Mouse (Mus musculus): Measurements from ENCODE around the gene Gpr157. TPM values are rescaled to one million over a fixed set of nuclear protein-coding genes. Genes with fewer than 3 reads are reported as not detected.

Gpr157 gene
- polyA plus RNA-seq, 1 experiment from 2014 or later, result 1.5 TPM

DNA sequence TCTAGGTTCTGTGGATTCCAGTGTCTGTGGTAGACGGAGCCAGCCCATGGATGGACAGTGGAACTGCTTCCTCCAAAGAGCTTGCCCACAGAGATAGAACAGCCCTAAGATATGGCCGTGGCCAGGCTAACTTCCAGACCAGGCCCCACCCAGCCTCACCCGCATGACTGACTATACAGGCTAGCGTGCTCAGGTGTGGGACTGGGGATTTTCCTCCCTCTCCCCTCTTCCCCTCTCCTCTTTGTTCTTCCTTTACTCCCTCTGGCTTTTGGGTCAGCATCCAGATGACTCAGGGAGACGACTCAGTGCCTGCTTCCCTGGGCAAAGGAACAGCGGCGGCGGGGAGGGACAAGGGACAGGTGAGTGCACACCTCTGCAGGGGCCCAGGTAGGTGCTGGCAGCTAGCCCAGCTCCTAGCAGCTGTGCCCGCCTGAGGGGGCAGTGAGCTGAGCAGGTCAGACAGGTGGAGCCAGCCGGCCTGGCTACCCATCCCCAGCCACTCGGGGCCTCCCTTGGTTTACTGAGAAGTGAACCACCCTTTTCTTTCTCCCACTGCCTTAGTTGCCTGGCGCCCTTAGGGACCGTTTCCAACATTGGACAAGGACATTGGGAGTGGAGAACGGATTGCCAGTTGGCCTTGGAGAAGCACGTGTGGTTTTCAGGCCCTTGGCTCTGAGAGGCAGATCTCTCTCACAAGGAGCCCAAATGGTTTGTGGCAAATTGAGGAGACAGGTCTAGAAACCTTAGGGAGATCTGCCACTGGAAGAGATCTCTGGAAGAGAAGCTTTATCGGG is 25.5 kb upstream of the Gpr157 start:
- H3K9me3 ChIP-seq (replicated peaks; ENCODE audit: control insufficient read depth, low read length), result no peaks in the 10 kb centered on the region
- no peak overlapping the region for H3K4me2 ChIP-seq (ENCODE audit: low read depth, low read length)
- 62% methylated on average over 16 of the region's 16 CpGs for WGBS
- H3K4me3 ChIP-seq (replicated peaks; ENCODE audit: low read length), result no peak overlapping the region
- no peak overlapping the region for H3K9ac ChIP-seq (ENCODE audit: low read length)
- peaks cover 18% of the 10 kb centered on the region for H3K4me1 ChIP-seq (ENCODE audit: control insufficient read depth, insufficient read depth, low read length)
- ATAC-seq (ENCODE audit: insufficient read depth, low FRiP score), result peak; percentile 87
- H3K27me3 ChIP-seq (ENCODE audit: control insufficient read depth, insufficient read depth, low read length), result no peaks in the 10 kb centered on the region
- H3K36me3 ChIP-seq (ENCODE audit: control insufficient read depth, insufficient read depth, low read length), result no peaks in the 10 kb centered on the region
- H3K27ac ChIP-seq (ENCODE audit: low read length), result peak overlapping the region; percentile 68

DNA sequence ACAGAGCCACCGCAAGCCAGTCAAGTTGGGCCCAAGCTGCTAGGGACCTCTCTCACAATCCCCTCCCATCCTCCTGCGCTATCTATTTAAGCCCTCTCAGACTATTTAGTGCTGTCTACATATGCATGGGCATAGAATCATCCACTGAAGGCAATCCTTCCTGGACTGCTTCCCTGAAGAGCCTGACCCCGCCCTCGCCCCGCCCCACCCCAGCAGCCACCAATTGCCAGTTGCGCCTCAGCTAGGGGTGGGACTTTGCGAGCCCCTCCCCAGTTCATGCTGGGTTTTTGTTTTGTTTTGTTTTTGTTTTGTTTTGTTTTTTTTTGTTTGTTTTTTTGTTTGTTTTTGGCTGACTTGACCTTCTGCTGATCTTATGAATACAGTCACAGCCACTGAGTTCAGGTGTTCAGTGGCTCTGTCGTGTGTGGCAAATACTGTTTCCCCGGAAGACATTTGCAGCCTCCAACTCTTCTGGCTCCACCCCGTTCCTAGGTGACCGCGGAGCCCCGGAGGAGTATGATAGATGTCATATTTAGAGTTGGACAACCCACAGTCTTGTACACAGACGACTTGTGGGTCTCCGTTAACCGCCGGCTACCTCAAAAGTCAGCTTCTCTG is 20.4 kb upstream of the Gpr157 start:
- Histone ChIP-seq H3K9me3 (replicated peaks; ENCODE audit: control insufficient read depth, low read length) (no peaks in the 10 kb centered on the region), H3K4me1 (ENCODE audit: control insufficient read depth, insufficient read depth, low read length) (peaks cover 3% of the 10 kb centered on the region; the same call in 1 of the 2 replicates), H3K27me3 (ENCODE audit: control insufficient read depth, insufficient read depth, low read length) (no peaks in the 10 kb centered on the region), H3K27ac (ENCODE audit: low read length) (no peak overlapping the region), H3K9ac (ENCODE audit: low read length) (no peak overlapping the region), H3K4me3 (replicated peaks; ENCODE audit: low read length) (no peak overlapping the region), H3K4me2 (ENCODE audit: low read depth, low read length) (no peak overlapping the region), H3K36me3 (ENCODE audit: control insufficient read depth, insufficient read depth, low read length) (no peaks in the 10 kb centered on the region)
- WGBS, result 72% methylated on average over 17 of the region's 17 CpGs
- ATAC-seq (ENCODE audit: insufficient read depth, low FRiP score), result no peak

DNA sequence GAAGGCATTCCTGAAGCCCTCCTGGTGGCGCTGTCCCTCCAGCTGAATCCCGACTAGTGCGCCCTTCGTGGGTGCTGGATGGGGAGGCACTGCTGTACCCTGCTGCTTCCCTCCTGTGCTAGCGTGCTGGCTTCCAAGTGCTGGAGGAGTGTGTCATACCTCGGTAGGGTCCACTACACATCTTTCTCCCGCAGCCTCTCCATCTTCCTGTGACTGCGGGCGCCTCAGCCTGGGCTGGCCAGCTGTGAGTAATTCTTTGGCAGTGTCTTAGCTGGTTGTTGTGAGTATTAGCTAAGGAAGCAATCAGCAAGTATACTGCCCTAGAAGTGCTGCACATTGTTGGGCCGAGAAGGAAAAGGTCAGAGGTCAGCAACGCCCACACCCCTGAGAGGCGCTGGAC is 18.9 kb upstream of the Gpr157 start:
- no peaks in the 10 kb centered on the region for H3K27me3 ChIP-seq (ENCODE audit: control insufficient read depth, insufficient read depth, low read length)
- ATAC-seq (ENCODE audit: insufficient read depth, low FRiP score), result no peak; the same call in 1 of the 2 replicates

DNA sequence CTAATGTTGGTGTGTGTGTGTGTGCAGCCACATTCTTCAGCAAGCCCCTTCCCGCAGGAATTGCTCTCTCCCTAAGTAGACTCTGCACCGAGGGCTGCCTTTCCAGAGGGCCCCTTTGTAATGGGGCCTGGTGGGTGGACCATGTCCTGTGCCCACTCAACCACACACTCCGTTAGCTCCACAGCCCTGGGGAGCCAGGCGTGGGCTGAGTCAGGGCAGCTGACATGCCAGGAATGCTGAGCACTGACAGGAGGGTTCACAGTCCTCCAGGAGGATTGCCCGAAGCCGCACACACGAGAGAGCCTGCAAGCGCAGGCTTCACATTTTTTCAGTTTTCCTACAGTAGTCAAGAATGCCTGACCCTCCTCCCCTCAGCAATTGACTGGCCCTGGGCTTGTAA is 17.0 kb upstream of the Gpr157 start:
- WGBS, result 39% methylated on average over 8 of the region's 8 CpGs
- no peaks in the 10 kb centered on the region for H3K9me3 ChIP-seq (replicated peaks; ENCODE audit: control insufficient read depth, low read length)
- H3K9ac ChIP-seq (ENCODE audit: low read length), result no peak overlapping the region
- H3K27me3 ChIP-seq (ENCODE audit: control insufficient read depth, insufficient read depth, low read length), result no peaks in the 10 kb centered on the region
- H3K27ac ChIP-seq (ENCODE audit: low read length), result no peak overlapping the region
- no peaks in the 10 kb centered on the region for H3K4me1 ChIP-seq (ENCODE audit: control insufficient read depth, insufficient read depth, low read length)
- no peak overlapping the region for H3K4me3 ChIP-seq (replicated peaks; ENCODE audit: low read length)
- no peak for ATAC-seq (ENCODE audit: insufficient read depth, low FRiP score)
- no peaks in the 10 kb centered on the region for H3K36me3 ChIP-seq (ENCODE audit: control insufficient read depth, insufficient read depth, low read length)
- H3K4me2 ChIP-seq (ENCODE audit: low read depth, low read length), result no peak overlapping the region

More for the DNA sequence above, 18.9 kb upstream of the Gpr157 start:
- 77% methylated on average over 12 of the region's 12 CpGs for WGBS
- no peak overlapping the region for H3K4me2 ChIP-seq (ENCODE audit: low read depth, low read length)
- H3K4me1 ChIP-seq (ENCODE audit: control insufficient read depth, insufficient read depth, low read length), result no peaks in the 10 kb centered on the region
- no peaks in the 10 kb centered on the region for H3K9me3 ChIP-seq (replicated peaks; ENCODE audit: control insufficient read depth, low read length)
- no peaks in the 10 kb centered on the region for H3K36me3 ChIP-seq (ENCODE audit: control insufficient read depth, insufficient read depth, low read length)
- H3K9ac ChIP-seq (ENCODE audit: low read length), result no peak overlapping the region
- H3K27ac ChIP-seq (ENCODE audit: low read length), result no peak overlapping the region
- H3K4me3 ChIP-seq (replicated peaks; ENCODE audit: low read length), result no peak overlapping the region

DNA sequence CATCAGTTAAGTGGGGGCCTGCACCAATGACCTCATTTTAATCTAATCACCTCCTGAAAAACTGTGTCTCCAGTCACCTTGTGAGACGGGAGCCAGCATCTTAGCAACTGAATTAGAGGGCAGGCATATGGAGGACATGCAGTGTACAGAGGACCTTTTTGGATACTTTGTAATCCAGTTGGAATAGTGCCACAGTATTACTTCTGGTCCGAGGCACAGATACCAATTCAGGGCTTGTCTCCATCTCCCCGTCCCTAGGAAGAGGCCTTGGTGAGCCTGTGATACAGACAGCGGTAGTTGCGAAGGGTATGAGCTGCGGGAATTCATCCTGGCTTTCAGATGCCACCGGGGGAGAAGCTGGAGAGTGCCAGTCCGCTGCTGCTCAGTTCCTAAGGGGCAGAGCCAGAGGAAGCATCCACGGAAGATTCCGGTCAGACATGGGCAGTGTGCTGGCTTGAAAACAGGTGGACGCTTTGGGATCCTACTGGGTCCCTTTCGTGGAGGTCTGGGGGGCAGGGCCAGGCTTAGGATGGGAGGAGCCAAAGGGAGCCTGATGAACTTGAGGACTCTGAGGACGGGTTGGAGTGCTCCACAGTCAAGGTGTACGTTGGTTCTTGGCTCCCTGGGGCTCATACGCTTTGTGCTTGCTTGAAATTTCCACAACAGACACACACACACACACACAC is 14.6 kb upstream of the Gpr157 start:
- H3K4me3 ChIP-seq (replicated peaks; ENCODE audit: low read length), result no peak overlapping the region
- no peak for ATAC-seq (ENCODE audit: insufficient read depth, low FRiP score)
- no peak overlapping the region for H3K4me2 ChIP-seq (ENCODE audit: low read depth, low read length)
- H3K27ac ChIP-seq (ENCODE audit: low read length), result no peak overlapping the region
- H3K9me3 ChIP-seq (replicated peaks; ENCODE audit: control insufficient read depth, low read length), result no peaks in the 10 kb centered on the region
- no peaks in the 10 kb centered on the region for H3K27me3 ChIP-seq (ENCODE audit: control insufficient read depth, insufficient read depth, low read length)
- no peaks in the 10 kb centered on the region for H3K36me3 ChIP-seq (ENCODE audit: control insufficient read depth, insufficient read depth, low read length)
- H3K4me1 ChIP-seq (ENCODE audit: control insufficient read depth, insufficient read depth, low read length), result no peaks in the 10 kb centered on the region
- no peak overlapping the region for H3K9ac ChIP-seq (ENCODE audit: low read length)
- WGBS, result 53% methylated on average over 15 of the region's 15 CpGs

DNA sequence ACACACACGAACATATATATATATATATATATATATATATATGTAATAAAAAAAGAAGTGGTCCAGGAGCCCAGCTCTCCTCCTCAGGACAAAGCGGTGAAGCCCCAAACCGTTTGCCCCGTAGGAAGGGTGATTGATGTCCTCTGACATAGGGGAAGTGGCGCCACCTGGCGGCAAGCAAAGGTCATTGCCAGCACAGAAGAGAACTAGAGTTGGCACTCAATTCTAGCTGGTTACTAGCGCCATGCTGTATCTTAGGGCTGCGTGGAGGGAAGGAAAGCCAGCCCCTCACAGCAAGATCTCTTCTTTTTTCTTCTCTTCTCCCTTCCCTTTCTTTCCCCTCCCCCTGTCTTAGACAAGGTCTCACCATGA is 14.1 kb upstream of the Gpr157 start:
- Histone ChIP-seq H3K27ac (ENCODE audit: low read length) (no peak overlapping the region), H3K4me2 (ENCODE audit: low read depth, low read length) (no peak overlapping the region), H3K4me1 (ENCODE audit: control insufficient read depth, insufficient read depth, low read length) (no peaks in the 10 kb centered on the region), H3K9ac (ENCODE audit: low read length) (no peak overlapping the region), H3K9me3 (replicated peaks; ENCODE audit: control insufficient read depth, low read length) (no peaks in the 10 kb centered on the region), H3K36me3 (ENCODE audit: control insufficient read depth, insufficient read depth, low read length) (no peaks in the 10 kb centered on the region), H3K4me3 (replicated peaks; ENCODE audit: low read length) (no peak overlapping the region), H3K27me3 (ENCODE audit: control insufficient read depth, insufficient read depth, low read length) (no peaks in the 10 kb centered on the region)
- 19% methylated on average over 8 of the region's 8 CpGs for WGBS
- no peak for ATAC-seq (ENCODE audit: insufficient read depth, low FRiP score)

DNA sequence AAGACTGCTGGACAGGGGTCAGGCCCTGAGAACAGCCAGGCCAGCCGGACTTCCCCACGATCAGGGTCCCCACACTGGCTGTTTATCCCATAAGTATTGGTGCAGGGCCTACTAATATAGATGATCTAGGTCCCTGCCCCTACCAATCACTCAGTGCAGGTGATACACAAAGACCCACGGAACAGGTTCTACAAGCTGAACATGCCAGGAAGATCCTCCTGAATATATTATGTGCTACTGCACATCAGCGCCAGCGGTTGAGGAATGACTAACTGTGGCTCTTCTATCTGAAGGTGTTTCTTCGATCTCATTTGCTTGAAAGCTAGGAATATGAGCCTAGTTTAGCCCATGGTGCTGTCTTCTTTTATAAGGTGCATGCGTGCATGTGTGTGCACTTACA is 11.8 kb upstream of the Gpr157 start:
- H3K4me3 ChIP-seq (replicated peaks; ENCODE audit: low read length), result no peak overlapping the region
- WGBS, result 67% methylated on average over 7 of the region's 7 CpGs
- H3K36me3 ChIP-seq (ENCODE audit: control insufficient read depth, insufficient read depth, low read length), result no peaks in the 10 kb centered on the region
- no peak overlapping the region for H3K9ac ChIP-seq (ENCODE audit: low read length)
- no peaks in the 10 kb centered on the region for H3K27me3 ChIP-seq (ENCODE audit: control insufficient read depth, insufficient read depth, low read length)
- ATAC-seq (ENCODE audit: insufficient read depth, low FRiP score), result no peak
- no peak overlapping the region for H3K27ac ChIP-seq (ENCODE audit: low read length)
- H3K4me1 ChIP-seq (ENCODE audit: control insufficient read depth, insufficient read depth, low read length), result no peaks in the 10 kb centered on the region
- no peak overlapping the region for H3K4me2 ChIP-seq (ENCODE audit: low read depth, low read length)
- H3K9me3 ChIP-seq (replicated peaks; ENCODE audit: control insufficient read depth, low read length), result no peaks in the 10 kb centered on the region

DNA sequence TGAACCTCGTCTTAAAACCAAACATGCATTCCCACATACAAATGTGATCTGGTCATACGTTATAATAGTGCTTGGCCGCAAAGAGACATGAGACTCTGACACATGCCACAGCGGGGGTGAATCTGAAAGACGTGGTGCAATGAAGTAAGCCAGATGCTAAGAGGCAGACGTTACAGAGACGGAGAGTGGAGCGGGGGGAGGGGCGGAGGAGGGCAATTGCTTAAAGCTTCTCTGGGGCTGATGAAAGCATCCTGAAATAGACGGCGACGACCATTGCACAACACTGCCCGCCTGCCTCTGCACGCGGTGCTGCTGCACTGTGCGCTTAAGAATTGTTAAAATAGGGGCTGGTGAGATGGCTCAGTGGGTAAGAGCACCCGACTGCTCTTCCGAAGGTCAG is 11.0 kb upstream of the Gpr157 start:
- no peak overlapping the region for H3K27ac ChIP-seq (ENCODE audit: low read length)
- 41% methylated on average over 18 of the region's 18 CpGs for WGBS
- ATAC-seq (ENCODE audit: insufficient read depth, low FRiP score), result no peak

DNA sequence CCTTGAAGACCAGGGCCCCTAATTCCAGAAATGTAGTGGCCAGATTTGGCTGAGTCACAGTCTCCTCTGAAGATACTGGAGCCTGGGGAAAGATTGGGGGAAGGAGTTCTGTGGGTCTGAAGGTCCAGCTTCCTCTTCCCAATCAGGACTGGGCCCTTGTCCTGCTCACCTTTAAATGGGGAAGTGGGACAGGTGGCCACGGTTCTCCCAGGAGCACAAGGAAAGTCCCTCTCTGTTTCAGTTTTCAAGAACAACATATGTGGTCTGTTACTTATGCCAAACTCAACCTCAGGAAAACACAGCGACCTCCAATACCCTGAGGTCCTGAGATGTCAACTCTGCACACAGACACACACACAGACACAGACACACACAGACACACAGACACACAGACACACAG is 8.5 kb upstream of the Gpr157 start:
- H3K4me2 ChIP-seq (ENCODE audit: low read depth, low read length), result no peak overlapping the region
- H3K4me1 ChIP-seq (ENCODE audit: control insufficient read depth, insufficient read depth, low read length), result no peaks in the 10 kb centered on the region
- no peaks in the 10 kb centered on the region for H3K36me3 ChIP-seq (ENCODE audit: control insufficient read depth, insufficient read depth, low read length)
- H3K27ac ChIP-seq (ENCODE audit: low read length), result no peak overlapping the region
- H3K9me3 ChIP-seq (replicated peaks; ENCODE audit: control insufficient read depth, low read length), result no peaks in the 10 kb centered on the region
- H3K27me3 ChIP-seq (ENCODE audit: control insufficient read depth, insufficient read depth, low read length), result no peaks in the 10 kb centered on the region
- ATAC-seq (ENCODE audit: insufficient read depth, low FRiP score), result no peak
- no peak overlapping the region for H3K9ac ChIP-seq (ENCODE audit: low read length)
- H3K4me3 ChIP-seq (replicated peaks; ENCODE audit: low read length), result no peak overlapping the region
- WGBS, result 73% methylated on average over 2 of the region's 2 CpGs

More for the DNA sequence above, 11.0 kb upstream of the Gpr157 start:
- no peak overlapping the region for H3K9ac ChIP-seq (ENCODE audit: low read length)
- H3K4me2 ChIP-seq (ENCODE audit: low read depth, low read length), result no peak overlapping the region
- no peaks in the 10 kb centered on the region for H3K4me1 ChIP-seq (ENCODE audit: control insufficient read depth, insufficient read depth, low read length)
- no peaks in the 10 kb centered on the region for H3K9me3 ChIP-seq (replicated peaks; ENCODE audit: control insufficient read depth, low read length)
- H3K4me3 ChIP-seq (replicated peaks; ENCODE audit: low read length), result no peak overlapping the region
- no peaks in the 10 kb centered on the region for H3K36me3 ChIP-seq (ENCODE audit: control insufficient read depth, insufficient read depth, low read length)
- H3K27me3 ChIP-seq (ENCODE audit: control insufficient read depth, insufficient read depth, low read length), result no peaks in the 10 kb centered on the region

All from stomach, embryonic 16.5 days (tissue).